Mouse (Mus musculus) kidney, embryonic 16.5 days (tissue): Measurements from ENCODE around the gene Lifr. TPM values are rescaled to one million over a fixed set of nuclear protein-coding genes. Genes with fewer than 3 reads are reported as not detected.

Experiments
- ATAC-seq: fragments of 200-750 bp; cut with Nextera tagmentation; 2 replicates; pipeline ENCODE4 v1.8.0; 2017; ENCODE audit warnings: moderate TSS enrichment; ENCODE audit not compliant: low FRiP score, low TSS enrichment
- H3K27ac ChIP-seq: fragments of 300-500 bp; sonication (generic); 2 replicates; pipeline ENCODE4 v1.5.1; 2014; ENCODE audit warnings: low read length
- H3K27me3 ChIP-seq: fragments of 300-500 bp; sonication (generic); 2 replicates; pipeline ENCODE4 v1.6.1; 2014; ENCODE audit warnings: low read length, control low read depth, mixed read lengths; ENCODE audit not compliant: insufficient read depth
- H3K36me3 ChIP-seq: fragments of 300-500 bp; sonication (generic); 2 replicates; pipeline ENCODE4 v1.6.1; 2014; ENCODE audit warnings: low read length, control low read depth, mixed read lengths; ENCODE audit not compliant: insufficient read depth
- H3K4me1 ChIP-seq: fragments of 300-500 bp; sonication (generic); 2 replicates; pipeline ENCODE4 v1.6.1; 2014; ENCODE audit warnings: low read length, control low read depth, mixed read lengths; ENCODE audit not compliant: insufficient read depth
- H3K4me2 ChIP-seq: fragments of 300-500 bp; sonication (generic); replicated peaks from 2 replicates; pipeline ENCODE4 v1.6.1; 2014; ENCODE audit warnings: low read depth, low read length
- H3K4me3 ChIP-seq: fragments of 300-500 bp; sonication (generic); 2 replicates; pipeline ENCODE4 v1.5.1; 2014; ENCODE audit warnings: mild to moderate bottlenecking, low read length
- H3K9ac ChIP-seq: fragments of 300-500 bp; sonication (generic); replicated peaks from 2 replicates; pipeline ENCODE4 v1.6.1; 2014; ENCODE audit warnings: low read length
- H3K9me3 ChIP-seq: fragments of 300-500 bp; sonication (generic); 2 replicates; pipeline ENCODE4 v1.6.1; 2016; ENCODE audit warnings: low read length, control low read depth
- WGBS: fragments of 180-500 bp; shearing (Covaris S2); extraction: QIAGEN DNeasy Blood & Tissue Kit; methylation state at CpG from one replicate; pipeline ENCODE4 v1.1.7; 2014; 5-methylcytosine and 5-hydroxymethylcytosine counted together
- polyA plus RNA-seq: library from polyadenylated mRNA; unstranded; fragments of >200 nt; fragmentation: Nextera tagmentation; extraction: Ambion mirVana; gene quantifications from 2 replicates; pipeline ENCODE4 v1.2.1, GENCODE M21; 2015

Lifr gene
- polyA plus RNA-seq, 1 experiment from 2014 or later, result 23.7 TPM

DNA sequence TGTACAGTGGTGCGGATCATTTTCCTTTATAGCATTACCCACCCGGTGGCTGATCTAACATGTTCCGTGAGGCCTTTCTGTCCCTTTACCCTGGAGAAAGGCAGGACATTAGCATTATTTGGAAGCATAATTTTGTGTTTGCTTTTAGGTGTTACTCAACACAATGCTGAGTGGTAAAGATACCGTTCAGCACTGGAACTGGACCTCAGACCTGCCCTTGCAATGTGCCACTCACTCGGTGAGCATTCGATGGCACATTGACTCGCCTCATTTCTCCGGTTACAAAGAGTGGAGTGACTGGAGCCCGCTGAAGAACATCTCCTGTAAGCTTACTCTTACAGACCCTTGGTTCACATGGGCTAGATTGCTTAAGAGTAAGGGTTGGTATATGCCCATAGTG, 76.3 kb downstream of the Lifr start:
- Histone ChIP-seq H3K4me3 (no peak overlapping the region), H3K9ac (no peak overlapping the region), H3K4me1 (peaks cover 14% of the 10 kb centered on the region), H3K4me2 (no peak overlapping the region), H3K27ac (no peak overlapping the region), H3K27me3 (no peaks in the 10 kb centered on the region), H3K36me3 (peaks cover 30% of the 10 kb centered on the region), H3K9me3 (no peaks in the 10 kb centered on the region)
- 0 out of 2 replicates have a peak, but pooled peaks have one; percentile 5 for ATAC-seq
- 62% methylated on average over 9 of the region's 9 CpGs for WGBS

DNA sequence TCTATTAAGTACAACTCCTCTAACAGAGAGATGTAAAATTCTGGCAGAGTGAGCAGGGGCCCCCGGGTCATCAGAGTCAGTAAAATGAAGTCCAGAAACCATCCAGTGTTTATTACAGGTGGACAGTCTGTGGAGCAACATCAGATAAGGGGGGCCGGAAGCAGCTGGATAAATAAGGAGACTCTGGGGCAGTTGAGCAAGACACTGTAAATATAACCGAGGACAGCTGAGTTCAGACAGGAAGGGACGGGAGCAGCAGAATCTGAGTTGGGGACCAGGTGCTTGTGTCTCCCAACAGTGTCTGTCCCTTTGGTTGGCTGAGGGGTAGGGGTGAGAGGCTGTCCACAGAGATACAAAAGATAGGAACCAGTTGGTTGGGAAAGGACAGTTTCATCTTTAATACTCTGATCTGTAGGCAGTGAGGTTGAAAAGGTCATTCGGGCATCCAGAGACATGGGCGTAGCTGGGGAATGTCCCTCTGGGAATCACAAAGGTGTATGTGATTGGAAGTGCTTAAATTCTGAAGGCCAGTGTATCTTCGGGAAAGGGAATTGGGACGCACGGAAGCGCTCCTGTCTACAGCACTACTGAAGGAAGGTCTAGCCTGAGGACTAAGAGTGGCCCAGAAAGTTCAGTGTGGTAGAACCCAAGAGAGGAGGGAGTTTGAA, 77.0 kb downstream of the Lifr start:
- no peak overlapping the region for H3K4me2 ChIP-seq
- peaks cover 14% of the 10 kb centered on the region for H3K4me1 ChIP-seq
- ATAC-seq, result peak; percentile 55
- 61% methylated on average over 10 of the region's 10 CpGs for WGBS
- H3K27ac ChIP-seq, result no peak overlapping the region
- no peaks in the 10 kb centered on the region for H3K27me3 ChIP-seq
- no peaks in the 10 kb centered on the region for H3K9me3 ChIP-seq
- H3K4me3 ChIP-seq, result no peak overlapping the region
- H3K9ac ChIP-seq, result no peak overlapping the region
- peaks cover 30% of the 10 kb centered on the region for H3K36me3 ChIP-seq

DNA sequence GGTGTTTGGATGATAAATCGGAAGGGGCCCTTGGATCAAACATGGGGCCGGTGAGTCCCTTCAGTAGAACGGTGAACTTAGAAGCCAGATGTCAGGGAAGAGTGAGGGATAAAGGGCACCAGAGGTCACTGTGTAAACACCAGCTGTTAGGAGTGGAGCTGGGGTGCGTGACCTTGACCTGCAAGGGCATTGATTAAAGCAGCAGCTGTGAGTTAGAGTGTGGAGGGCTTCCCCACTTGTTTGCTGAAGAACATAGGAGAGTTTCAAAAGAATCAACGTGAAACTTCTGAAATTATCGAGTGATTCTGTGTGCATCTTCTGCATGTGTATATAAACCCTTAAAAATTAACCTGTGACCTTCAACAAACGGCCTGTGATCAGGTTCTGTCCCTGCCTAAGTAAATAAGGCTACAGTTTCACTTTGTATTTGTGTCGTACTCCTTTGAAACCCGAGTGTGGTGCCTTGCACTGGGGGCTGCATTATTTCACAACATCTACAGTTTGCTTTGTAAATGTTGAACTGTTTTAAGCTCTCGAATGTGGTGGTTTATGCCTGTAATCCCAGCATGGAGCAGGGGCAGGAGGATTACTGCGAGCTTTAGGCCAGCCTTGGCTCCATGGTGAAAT, 77.6 kb downstream of the Lifr start:
- Histone ChIP-seq H3K4me1 (peaks cover 9% of the 10 kb centered on the region), H3K36me3 (peaks cover 25% of the 10 kb centered on the region), H3K4me3 (no peak overlapping the region), H3K27ac (no peak overlapping the region), H3K9me3 (no peaks in the 10 kb centered on the region), H3K9ac (no peak overlapping the region), H3K4me2 (no peak overlapping the region), H3K27me3 (no peaks in the 10 kb centered on the region)
- 33% methylated on average over 11 of the region's 11 CpGs for whole genome bisulfite sequencing
- ATAC-seq, result no peak

DNA sequence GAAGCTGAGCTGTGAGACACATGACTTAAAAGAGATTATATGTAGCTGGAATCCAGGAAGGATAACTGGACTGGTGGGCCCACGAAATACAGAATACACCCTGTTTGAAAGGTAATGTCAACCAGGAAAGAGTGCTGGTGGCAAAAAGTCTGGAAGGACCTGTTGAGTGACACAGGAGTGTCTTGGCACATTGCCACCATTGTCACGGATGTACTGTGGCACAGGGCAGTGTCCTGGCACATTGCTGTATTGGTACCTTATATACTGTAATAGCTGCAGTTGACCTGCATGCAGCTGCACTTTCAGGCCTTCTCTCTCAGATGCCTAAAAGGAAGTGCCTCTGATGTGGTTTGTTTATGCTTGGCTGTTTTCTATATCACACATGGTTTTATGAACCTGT, 82.5 kb downstream of the Lifr start:
- no peaks in the 10 kb centered on the region for H3K9me3 ChIP-seq
- no peak overlapping the region for H3K9ac ChIP-seq
- no peaks in the 10 kb centered on the region for H3K4me1 ChIP-seq
- H3K36me3 ChIP-seq, result peaks cover 42% of the 10 kb centered on the region
- 43% methylated on average over 2 of the region's 2 CpGs for WGBS
- H3K27ac ChIP-seq, result no peak overlapping the region
- no peak for ATAC-seq
- H3K4me2 ChIP-seq, result no peak overlapping the region
- no peaks in the 10 kb centered on the region for H3K27me3 ChIP-seq
- no peak overlapping the region for H3K4me3 ChIP-seq

DNA sequence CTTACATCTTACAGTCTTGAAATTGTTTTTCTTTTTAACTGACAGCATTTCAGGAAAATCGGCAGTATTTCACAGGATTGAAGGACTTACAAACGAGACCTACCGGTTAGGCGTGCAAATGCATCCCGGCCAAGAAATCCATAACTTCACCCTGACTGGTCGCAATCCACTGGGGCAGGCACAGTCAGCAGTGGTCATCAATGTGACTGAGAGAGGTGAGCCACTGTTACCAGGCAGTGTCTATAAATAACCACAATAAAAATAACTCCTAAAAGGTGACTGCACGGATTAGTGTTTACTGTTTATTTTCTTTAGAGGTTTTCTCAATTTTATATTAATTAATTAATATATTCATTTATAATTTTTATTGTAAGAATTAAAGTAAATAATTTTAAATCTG, 82.9 kb downstream of the Lifr start:
- WGBS, result 59% methylated on average over 7 of the region's 7 CpGs
- no peak overlapping the region for H3K27ac ChIP-seq

DNA sequence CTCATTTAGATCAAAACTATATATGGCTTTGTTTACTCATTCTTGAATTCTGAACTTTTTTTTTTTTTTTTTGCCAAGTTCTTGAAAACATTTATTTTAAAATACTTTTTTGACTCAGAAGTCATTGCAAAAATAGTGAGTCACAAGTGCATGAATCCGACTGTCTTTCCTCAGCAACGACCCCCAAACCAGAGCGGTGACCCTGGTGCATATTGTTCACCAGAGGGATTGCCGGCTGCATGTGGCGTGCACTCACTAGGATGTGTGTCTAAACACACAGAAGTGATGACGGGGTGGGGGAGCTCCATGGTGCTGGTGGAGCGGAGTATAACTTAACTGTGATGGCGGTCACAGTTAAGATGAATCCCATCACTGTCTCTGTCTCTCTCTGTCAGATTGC, 83.4 kb downstream of the Lifr start:
- Histone ChIP-seq H3K27me3 (no peaks in the 10 kb centered on the region), H3K9ac (no peak overlapping the region), H3K27ac (no peak overlapping the region), H3K36me3 (peaks cover 46% of the 10 kb centered on the region), H3K4me1 (no peaks in the 10 kb centered on the region), H3K4me2 (no peak overlapping the region), H3K9me3 (no peaks in the 10 kb centered on the region), H3K4me3 (no peak overlapping the region)
- WGBS, result 84% methylated on average over 8 of the region's 8 CpGs
- ATAC-seq, result no peak

More for the DNA sequence above, 82.9 kb downstream of the Lifr start:
- H3K9ac ChIP-seq, result no peak overlapping the region
- peaks cover 44% of the 10 kb centered on the region for H3K36me3 ChIP-seq
- H3K4me2 ChIP-seq, result no peak overlapping the region
- no peak for ATAC-seq
- H3K27me3 ChIP-seq, result no peaks in the 10 kb centered on the region
- H3K4me1 ChIP-seq, result no peaks in the 10 kb centered on the region
- H3K4me3 ChIP-seq, result no peak overlapping the region
- H3K9me3 ChIP-seq, result no peaks in the 10 kb centered on the region

DNA sequence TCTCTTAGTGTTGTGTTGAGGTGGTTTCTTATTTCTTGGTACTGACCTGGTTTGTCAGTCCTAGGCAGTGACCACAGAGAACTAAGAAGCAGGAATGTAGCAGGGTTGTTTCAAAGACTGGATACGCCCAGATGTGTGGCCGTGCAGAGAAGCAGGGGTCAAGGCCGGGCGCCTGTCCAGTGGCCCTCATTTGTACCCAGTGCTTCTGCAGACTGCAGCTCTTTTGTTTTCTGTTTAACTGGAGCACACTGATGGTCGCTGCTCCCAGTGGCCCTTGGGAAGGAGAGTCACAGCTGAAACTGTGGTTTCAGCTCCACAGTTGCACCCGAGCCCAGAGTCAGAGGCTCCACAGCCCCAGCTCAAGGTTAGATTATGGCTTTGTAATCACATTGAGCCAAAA, 90.2 kb downstream of the Lifr start:
- H3K27me3 ChIP-seq, result no peaks in the 10 kb centered on the region
- peaks cover 47% of the 10 kb centered on the region for H3K36me3 ChIP-seq
- H3K4me3 ChIP-seq, result no peak overlapping the region
- H3K9me3 ChIP-seq, result no peaks in the 10 kb centered on the region
- no peak overlapping the region for H3K4me2 ChIP-seq
- no peak overlapping the region for H3K9ac ChIP-seq
- H3K27ac ChIP-seq, result no peak overlapping the region
- ATAC-seq, result no peak
- 61% methylated on average over 6 of the region's 6 CpGs for WGBS
- no peaks in the 10 kb centered on the region for H3K4me1 ChIP-seq

DNA sequence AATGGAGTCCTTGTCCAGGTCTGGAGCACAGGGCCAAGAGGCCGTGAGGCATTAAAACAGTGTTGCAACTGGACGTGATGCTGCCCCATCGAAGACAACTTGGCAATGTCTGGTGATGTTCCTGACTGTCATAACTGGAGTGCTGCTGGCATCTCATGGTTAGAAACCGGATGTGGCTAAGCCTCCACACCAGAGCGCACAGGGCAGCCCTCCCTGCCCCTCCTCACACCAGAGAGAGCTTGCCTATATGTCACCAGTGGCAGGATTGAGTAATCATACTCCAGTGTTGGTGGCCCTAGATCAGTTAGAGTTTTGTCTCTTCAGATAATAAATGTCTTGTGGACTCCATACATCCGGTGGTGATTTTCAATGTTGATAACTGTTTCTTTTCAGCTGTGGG, 97.3 kb downstream of the Lifr start:
- Histone ChIP-seq H3K4me2 (no peak overlapping the region), H3K27me3 (no peaks in the 10 kb centered on the region), H3K36me3 (peaks cover 53% of the 10 kb centered on the region), H3K27ac (no peak overlapping the region), H3K9me3 (no peaks in the 10 kb centered on the region), H3K4me1 (no peaks in the 10 kb centered on the region), H3K4me3 (no peak overlapping the region), H3K9ac (no peak overlapping the region)
- no peak for ATAC-seq
- 88% methylated on average over 6 of the region's 6 CpGs for WGBS

DNA sequence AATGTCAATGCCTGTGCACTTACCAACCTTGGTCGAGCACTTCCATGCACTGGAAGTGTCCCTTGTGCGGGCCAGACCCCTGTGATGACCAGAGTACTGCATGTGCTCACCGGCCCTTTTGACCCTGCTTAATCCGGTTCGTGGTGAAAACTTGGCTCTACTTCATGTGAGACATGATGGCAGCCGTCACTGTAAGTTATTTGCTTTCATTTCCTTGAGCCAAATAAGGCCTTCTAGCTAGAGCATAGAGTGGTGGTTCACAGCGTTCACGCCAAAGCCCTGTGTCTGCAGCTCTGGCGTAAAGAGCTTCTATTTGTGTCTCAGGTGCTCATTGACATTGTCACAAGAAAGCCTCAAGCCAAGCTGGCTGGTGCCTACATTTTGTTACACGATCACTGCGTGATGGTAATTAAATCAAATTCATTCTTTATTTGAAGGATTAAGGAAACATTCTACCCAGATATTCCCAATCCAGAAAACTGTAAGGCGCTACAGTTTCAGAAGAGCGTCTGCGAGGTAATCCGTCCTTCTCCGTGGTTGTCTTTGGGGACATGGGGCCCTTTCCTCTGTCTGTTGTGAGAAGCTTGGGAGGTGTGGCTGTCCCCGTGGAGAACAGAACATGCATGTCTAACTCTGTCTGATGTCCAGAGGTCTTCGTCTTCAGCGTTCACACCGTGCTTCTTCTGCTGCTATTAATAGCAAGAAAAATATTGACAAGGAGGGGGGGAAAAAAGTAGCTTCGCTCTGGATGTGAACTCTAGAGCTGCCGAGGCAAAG, 99.5 kb downstream of the Lifr start:
- 79% methylated on average over 22 of the region's 22 CpGs for WGBS
- no peak overlapping the region for H3K9ac ChIP-seq

DNA sequence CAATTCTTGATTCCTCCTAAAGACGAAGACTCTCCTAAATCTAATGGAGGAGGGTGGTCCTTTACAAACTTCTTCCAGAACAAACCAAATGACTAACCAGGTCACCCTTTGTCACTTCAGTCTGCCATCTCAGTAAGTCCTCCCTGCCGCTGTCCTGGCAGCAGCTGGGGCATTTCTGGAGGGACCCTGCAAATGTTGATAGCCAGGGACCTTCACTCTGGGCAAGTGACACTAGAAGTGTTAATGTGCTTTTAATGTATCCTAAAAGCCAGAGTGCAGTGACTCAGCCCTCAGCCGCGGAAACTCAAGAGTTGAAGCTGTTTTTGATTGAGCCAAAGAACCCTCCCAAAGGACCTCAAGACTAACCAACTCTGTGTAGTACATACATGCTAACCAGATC, 100.7 kb downstream of the Lifr start:
- 74% methylated on average over 4 of the region's 4 CpGs for WGBS
- H3K4me2 ChIP-seq, result no peak overlapping the region
- ATAC-seq, result no peak
- H3K9ac ChIP-seq, result no peak overlapping the region
- H3K4me1 ChIP-seq, result no peaks in the 10 kb centered on the region
- no peaks in the 10 kb centered on the region for H3K9me3 ChIP-seq
- peaks cover 30% of the 10 kb centered on the region for H3K36me3 ChIP-seq
- H3K4me3 ChIP-seq, result no peak overlapping the region
- H3K27ac ChIP-seq, result no peak overlapping the region
- H3K27me3 ChIP-seq, result no peaks in the 10 kb centered on the region

More for the DNA sequence above, 99.5 kb downstream of the Lifr start:
- H3K36me3 ChIP-seq, result peaks cover 42% of the 10 kb centered on the region
- no peak for ATAC-seq
- no peaks in the 10 kb centered on the region for H3K4me1 ChIP-seq
- H3K4me3 ChIP-seq, result no peak overlapping the region
- no peaks in the 10 kb centered on the region for H3K9me3 ChIP-seq
- no peak overlapping the region for H3K4me2 ChIP-seq
- no peaks in the 10 kb centered on the region for H3K27me3 ChIP-seq
- H3K27ac ChIP-seq, result no peak overlapping the region
